Mouse (Mus musculus) neural tube, embryonic 14.5 days (tissue): ENCODE results near the gene Prr15. TPM values are rescaled to one million over a fixed set of nuclear protein-coding genes. Genes with fewer than 3 reads are reported as not detected.
A peak's percentile ranks its signal among the peaks of the same experiment; 100 is the strongest.

ENCODE experiments used
- ATAC-seq: fragments of 200-750 bp; cut with Nextera tagmentation; 2 replicates; pipeline ENCODE4 v1.8.0; 2017; ENCODE audit warnings: low read depth, mild to moderate bottlenecking, moderate TSS enrichment, moderate library complexity
- H3K27ac ChIP-seq: fragments of 300-500 bp; sonication (generic); 2 replicates; pipeline ENCODE4 v1.5.1; 2014; ENCODE audit warnings: low read depth, mild to moderate bottlenecking, control low read depth, low read length, moderate library complexity, mixed read lengths
- H3K27me3 ChIP-seq: fragments of 300-500 bp; sonication (generic); 2 replicates; pipeline ENCODE4 v1.6.1; 2014; ENCODE audit warnings: low read length; ENCODE audit not compliant: control insufficient read depth, insufficient read depth
- H3K36me3 ChIP-seq: fragments of 300-500 bp; sonication (generic); 2 replicates; pipeline ENCODE4 v1.6.1; 2014; ENCODE audit warnings: low read length, mixed read lengths; ENCODE audit not compliant: control insufficient read depth, insufficient read depth
- H3K4me1 ChIP-seq: fragments of 300-500 bp; sonication (generic); 2 replicates; pipeline ENCODE4 v1.6.1; 2014; ENCODE audit warnings: low read length; ENCODE audit not compliant: control insufficient read depth, insufficient read depth
- H3K4me2 ChIP-seq: fragments of 300-500 bp; sonication (generic); 2 replicates; pipeline ENCODE4 v1.6.1; 2014; ENCODE audit warnings: mild to moderate bottlenecking, low read depth, low read length, control low read depth
- H3K4me3 ChIP-seq: fragments of 300-500 bp; sonication (generic); 2 replicates; pipeline ENCODE4 v1.5.1; 2014; ENCODE audit warnings: low read depth, low read length, control low read depth, mixed read lengths
- H3K9ac ChIP-seq: fragments of 300-500 bp; sonication (generic); replicated peaks from 2 replicates; pipeline ENCODE4 v1.6.1; 2014; ENCODE audit warnings: low read depth, mild to moderate bottlenecking, control low read depth, low read length, mixed read lengths
- H3K9me3 ChIP-seq: fragments of 300-500 bp; sonication (generic); 2 replicates; pipeline ENCODE4 v1.6.1; 2016; ENCODE audit warnings: low read length; ENCODE audit not compliant: control insufficient read depth
- WGBS: fragments of 180-500 bp; shearing (Covaris S2); extraction: QIAGEN DNeasy Blood & Tissue Kit; methylation state at CpG from one replicate; pipeline ENCODE4 v1.1.7; 2014; 5-methylcytosine and 5-hydroxymethylcytosine counted together
- polyA plus RNA-seq: library from polyadenylated mRNA; unstranded; fragments of >200 nt; fragmentation: Nextera tagmentation; extraction: Ambion mirVana; gene quantifications from 2 replicates; pipeline ENCODE4 v1.2.1, GENCODE M21; 2014

Gene Prr15
- polyA plus RNA-seq, 1 experiment from 2014 or later = 1.0 TPM

- Histone ChIP-seq H3K4me2 (peak overlapping the region; percentile 96), H3K4me3 (peak overlapping the region; percentile 41), H3K9ac (peak overlapping the region; percentile 16; the same call in 1 of the 2 replicates), H3K9me3 (no peaks in the 10 kb centered on the region), H3K27me3 (peaks cover 30% of the 10 kb centered on the region), H3K4me1 (peaks cover 22% of the 10 kb centered on the region), H3K36me3 (no peaks in the 10 kb centered on the region), H3K27ac (no peak overlapping the region)
- no peak for ATAC-seq
- under 1% methylated on average over 28 of the region's 28 CpGs for WGBS
Measured at GRCm38 (mm10) chr6:54327626-54328003, 2.0 kb downstream of the Prr15 start.

- no peak for ATAC-seq
- no peak overlapping the region for H3K4me3 ChIP-seq
- no peak overlapping the region for H3K4me2 ChIP-seq
- peaks cover 30% of the 10 kb centered on the region for H3K27me3 ChIP-seq
- H3K9ac ChIP-seq = no peak overlapping the region
- no peaks in the 10 kb centered on the region for H3K36me3 ChIP-seq
- H3K4me1 ChIP-seq = peaks cover 22% of the 10 kb centered on the region
- H3K9me3 ChIP-seq = no peaks in the 10 kb centered on the region
- WGBS = 95% methylated on average over 5 of the region's 5 CpGs
- no peak overlapping the region for H3K27ac ChIP-seq
Measured at GRCm38 (mm10) chr6:54328783-54329182, 3.1 kb downstream of the Prr15 start.

- WGBS = 80% methylated on average over 3 of the region's 3 CpGs
- no peak for ATAC-seq
- peaks cover 26% of the 10 kb centered on the region for H3K27me3 ChIP-seq
Measured at GRCm38 (mm10) chr6:54329598-54329997, 4.0 kb downstream of the Prr15 start.

GRCm38 (mm10) chr6:54330166-54330565 lies 4.5 kb downstream of the Prr15 start:
- H3K36me3 ChIP-seq = no peaks in the 10 kb centered on the region
- no peak for ATAC-seq
- WGBS = 48% methylated on average over 10 of the region's 10 CpGs
- H3K27me3 ChIP-seq = peaks cover 26% of the 10 kb centered on the region
- H3K27ac ChIP-seq = no peak overlapping the region
- H3K4me3 ChIP-seq = no peak overlapping the region
- H3K4me1 ChIP-seq = peaks cover 22% of the 10 kb centered on the region
- no peak overlapping the region for H3K9ac ChIP-seq
- no peak overlapping the region for H3K4me2 ChIP-seq
- H3K9me3 ChIP-seq = no peaks in the 10 kb centered on the region

More at GRCm38 (mm10) chr6:54329598-54329997, 4.0 kb downstream of the Prr15 start:
- Histone ChIP-seq H3K4me3 (no peak overlapping the region), H3K9ac (no peak overlapping the region), H3K4me1 (peaks cover 22% of the 10 kb centered on the region), H3K27ac (no peak overlapping the region), H3K4me2 (no peak overlapping the region), H3K36me3 (no peaks in the 10 kb centered on the region), H3K9me3 (no peaks in the 10 kb centered on the region)

GRCm38 (mm10) chr6:54331765-54332164 lies 6.1 kb downstream of the Prr15 start:
- H3K4me2 ChIP-seq = no peak overlapping the region
- H3K9ac ChIP-seq = no peak overlapping the region
- 18% methylated on average over 10 of the region's 10 CpGs for WGBS
- H3K4me1 ChIP-seq = peaks cover 18% of the 10 kb centered on the region
- no peak overlapping the region for H3K27ac ChIP-seq
- H3K36me3 ChIP-seq = no peaks in the 10 kb centered on the region
- peak; percentile 78; the same call in 1 of the 2 replicates for ATAC-seq
- no peak overlapping the region for H3K4me3 ChIP-seq
- no peaks in the 10 kb centered on the region for H3K9me3 ChIP-seq
- H3K27me3 ChIP-seq = peaks cover 15% of the 10 kb centered on the region

GRCm38 (mm10) chr6:54332203-54332602 lies 6.6 kb downstream of the Prr15 start:
- Histone ChIP-seq H3K4me3 (no peak overlapping the region), H3K9me3 (no peaks in the 10 kb centered on the region), H3K27ac (no peak overlapping the region), H3K9ac (no peak overlapping the region), H3K4me1 (peaks cover 14% of the 10 kb centered on the region), H3K27me3 (peaks cover 11% of the 10 kb centered on the region), H3K36me3 (no peaks in the 10 kb centered on the region), H3K4me2 (no peak overlapping the region)
- ATAC-seq = peak; percentile 15; the same call in 1 of the 2 replicates
- 19% methylated on average over 8 of the region's 8 CpGs for WGBS

- Histone ChIP-seq H3K9me3 (no peaks in the 10 kb centered on the region), H3K4me3 (no peak overlapping the region), H3K36me3 (no peaks in the 10 kb centered on the region), H3K4me1 (0 out of 2 replicates have a peak, but pooled peaks cover 7% of the 10 kb centered on the region), H3K9ac (no peak overlapping the region), H3K4me2 (no peak overlapping the region), H3K27me3 (0 out of 2 replicates have a peak, but pooled peaks cover 2% of the 10 kb centered on the region), H3K27ac (no peak overlapping the region)
- WGBS = 57% methylated on average over 11 of the region's 11 CpGs
- no peak for ATAC-seq
Measured at GRCm38 (mm10) chr6:54333116-54333651, 7.5 kb downstream of the Prr15 start.

GRCm38 (mm10) chr6:54333652-54334396 lies 8.2 kb downstream of the Prr15 start:
- Histone ChIP-seq H3K27me3 (0 out of 2 replicates have a peak, but pooled peaks cover 1% of the 10 kb centered on the region), H3K9ac (no peak overlapping the region), H3K4me3 (no peak overlapping the region), H3K36me3 (no peaks in the 10 kb centered on the region), H3K27ac (no peak overlapping the region), H3K9me3 (no peaks in the 10 kb centered on the region), H3K4me1 (0 out of 2 replicates have a peak, but pooled peaks cover 7% of the 10 kb centered on the region), H3K4me2 (no peak overlapping the region)
- no peak for ATAC-seq
- WGBS = 31% methylated on average over 9 of the region's 9 CpGs

GRCm38 (mm10) chr6:54337321-54337720 lies 11.7 kb downstream of the Prr15 start:
- Histone ChIP-seq H3K9ac (no peak overlapping the region), H3K4me2 (no peak overlapping the region), H3K4me3 (no peak overlapping the region), H3K9me3 (no peaks in the 10 kb centered on the region), H3K27me3 (no peaks in the 10 kb centered on the region), H3K4me1 (0 out of 2 replicates have a peak, but pooled peaks cover 3% of the 10 kb centered on the region), H3K27ac (no peak overlapping the region), H3K36me3 (no peaks in the 10 kb centered on the region)
- no peak for ATAC-seq
- 61% methylated on average over 6 of the region's 6 CpGs for WGBS
